Mouse (Mus musculus): Measurements from ENCODE around the gene Dupd1.

GRCm38 (mm10) chr14:21709545-21709944, 4.8 kb downstream of the Dupd1 start:
- no peak for TF ChIP-seq CTCF (IDR thresholded peaks at IDR 0.05; ENCODE audit: control insufficient read depth, insufficient read depth, insufficient replicate concordance, low read depth, low read length)
- no peak for TF ChIP-seq POLR2A (IDR thresholded peaks at IDR 0.05; ENCODE audit: control insufficient read depth, low read depth, low read length)

Measured in testis, adult 2 months (tissue).